Mouse (Mus musculus) heart, embryonic 13.5 days (tissue): Measurements from ENCODE around the gene Dnajc3. TPM values are rescaled to one million over a fixed set of nuclear protein-coding genes. Genes with fewer than 3 reads are reported as not detected.
A peak's percentile ranks its signal among the peaks of the same experiment; 100 is the strongest.

Source experiments
- ATAC-seq: fragments of 200-750 bp; cut with Nextera tagmentation; 2 replicates; pipeline ENCODE4 v1.8.0; 2017; ENCODE audit warnings: moderate TSS enrichment; ENCODE audit not compliant: insufficient number of reproducible peaks, low FRiP score, low TSS enrichment; ENCODE audit errors: extremely low read depth
- H3K27ac ChIP-seq: fragments of 300-500 bp; sonication (generic); replicated peaks from 2 replicates; pipeline ENCODE4 v1.5.1; 2015; ENCODE audit warnings: moderate library complexity, mild to moderate bottlenecking, inconsistent platforms
- H3K27me3 ChIP-seq: fragments of 300-500 bp; sonication (generic); replicated peaks from 2 replicates; pipeline ENCODE4 v1.6.1; 2015; ENCODE audit warnings: mild to moderate bottlenecking, inconsistent platforms
- H3K36me3 ChIP-seq: fragments of 300-500 bp; sonication (generic); 2 replicates; pipeline ENCODE4 v1.6.1; 2015; ENCODE audit warnings: mild to moderate bottlenecking, inconsistent platforms
- H3K4me1 ChIP-seq: fragments of 300-500 bp; sonication (generic); 2 replicates; pipeline ENCODE4 v1.6.1; 2015; ENCODE audit warnings: inconsistent platforms
- H3K4me2 ChIP-seq: fragments of 300-500 bp; sonication (generic); 2 replicates; pipeline ENCODE4 v1.6.1; 2015; ENCODE audit warnings: inconsistent platforms, mild to moderate bottlenecking, moderate library complexity
- H3K4me3 ChIP-seq: fragments of 300-500 bp; sonication (generic); 2 replicates; pipeline ENCODE4 v1.5.1; 2015; ENCODE audit warnings: moderate library complexity, mild to moderate bottlenecking, inconsistent platforms
- H3K9ac ChIP-seq: fragments of 300-500 bp; sonication (generic); 2 replicates; pipeline ENCODE4 v1.6.1; 2015; ENCODE audit warnings: inconsistent platforms, mild to moderate bottlenecking, moderate library complexity
- H3K9me3 ChIP-seq: fragments of 300-500 bp; sonication (generic); 2 replicates; pipeline ENCODE4 v1.6.1; 2016; ENCODE audit warnings: inconsistent platforms
- WGBS: fragments of 180-500 bp; shearing (Covaris S2); methylation state at CpG from one replicate; pipeline ENCODE4 v1.1.7; 2015; ENCODE audit warnings: mixed read lengths; 5-methylcytosine and 5-hydroxymethylcytosine counted together
- polyA plus RNA-seq: library from polyadenylated mRNA; unstranded; fragments of >200 nt; fragmentation: Nextera tagmentation; extraction: Ambion mirVana; gene quantifications from 2 replicates; pipeline ENCODE4 v1.2.1, GENCODE M21; 2015

The Dnajc3 gene
- polyA plus RNA-seq, 1 experiment from 2014 or later, result 23.1 TPM

- no peaks in the 10 kb centered on the region for H3K9me3 ChIP-seq
- WGBS, result 62% methylated on average over 2 of the region's 2 CpGs
Measured at GRCm38 (mm10) chr14:118930777-118931176, 7.0 kb upstream of the Dnajc3 start.

GRCm38 (mm10) chr14:118931181-118931580, 6.6 kb upstream of the Dnajc3 start:
- H3K4me3 ChIP-seq, result no peak overlapping the region

More at GRCm38 (mm10) chr14:118930777-118931176, 7.0 kb upstream of the Dnajc3 start:
- no peak overlapping the region for H3K4me2 ChIP-seq
- H3K36me3 ChIP-seq, result no peaks in the 10 kb centered on the region
- no peak for ATAC-seq
- no peak overlapping the region for H3K9ac ChIP-seq
- H3K27me3 ChIP-seq, result no peaks in the 10 kb centered on the region
- H3K27ac ChIP-seq, result no peak overlapping the region
- peaks cover 7% of the 10 kb centered on the region for H3K4me1 ChIP-seq
- H3K4me3 ChIP-seq, result no peak overlapping the region

GRCm38 (mm10) chr14:118932956-118933355, 4.8 kb upstream of the Dnajc3 start:
- H3K4me2 ChIP-seq, result no peak overlapping the region
- H3K9ac ChIP-seq, result no peak overlapping the region
- peaks cover 10% of the 10 kb centered on the region for H3K4me1 ChIP-seq
- H3K9me3 ChIP-seq, result no peaks in the 10 kb centered on the region
- H3K4me3 ChIP-seq, result no peak overlapping the region
- no peak for ATAC-seq
- H3K27ac ChIP-seq, result no peak overlapping the region
- H3K27me3 ChIP-seq, result no peaks in the 10 kb centered on the region
- no peaks in the 10 kb centered on the region for H3K36me3 ChIP-seq
- 64% methylated on average over 8 of the region's 8 CpGs for WGBS

More at GRCm38 (mm10) chr14:118931181-118931580, 6.6 kb upstream of the Dnajc3 start:
- no peak overlapping the region for H3K4me2 ChIP-seq
- no peaks in the 10 kb centered on the region for H3K9me3 ChIP-seq
- WGBS, result 95% methylated on average over 1 of the region's 2 CpGs
- no peak for ATAC-seq
- H3K27ac ChIP-seq, result no peak overlapping the region
- H3K4me1 ChIP-seq, result peaks cover 4% of the 10 kb centered on the region; the same call in 1 of the 2 replicates
- no peaks in the 10 kb centered on the region for H3K36me3 ChIP-seq
- no peak overlapping the region for H3K9ac ChIP-seq
- no peaks in the 10 kb centered on the region for H3K27me3 ChIP-seq

- Histone ChIP-seq H3K4me1 (peaks cover 18% of the 10 kb centered on the region), H3K9ac (no peak overlapping the region), H3K4me3 (no peak overlapping the region), H3K27ac (no peak overlapping the region), H3K4me2 (no peak overlapping the region), H3K36me3 (no peaks in the 10 kb centered on the region), H3K9me3 (no peaks in the 10 kb centered on the region), H3K27me3 (no peaks in the 10 kb centered on the region)
- 69% methylated on average over 9 of the region's 9 CpGs for WGBS
- ATAC-seq, result no peak
Measured at GRCm38 (mm10) chr14:118934686-118935085, 3.1 kb upstream of the Dnajc3 start.

- H3K27me3 ChIP-seq, result no peaks in the 10 kb centered on the region
- 60% methylated on average over 3 of the region's 3 CpGs for WGBS
- ATAC-seq, result no peak
Measured at GRCm38 (mm10) chr14:118936236-118936635, 1.5 kb upstream of the Dnajc3 start.

GRCm38 (mm10) chr14:118936952-118937351, 824 bp upstream of the Dnajc3 start:
- H3K4me1 ChIP-seq, result peaks cover 37% of the 10 kb centered on the region
- H3K4me3 ChIP-seq, result peak overlapping the region; percentile 100
- H3K9ac ChIP-seq, result peak overlapping the region; percentile 79
- no peaks in the 10 kb centered on the region for H3K27me3 ChIP-seq
- no peaks in the 10 kb centered on the region for H3K9me3 ChIP-seq
- H3K36me3 ChIP-seq, result no peaks in the 10 kb centered on the region
- H3K4me2 ChIP-seq, result peak overlapping the region; percentile 76
- H3K27ac ChIP-seq, result peak overlapping the region; percentile 76
- no peak for ATAC-seq
- 33% methylated on average over 4 of the region's 4 CpGs for WGBS

More at GRCm38 (mm10) chr14:118936236-118936635, 1.5 kb upstream of the Dnajc3 start:
- no peak overlapping the region for H3K27ac ChIP-seq
- H3K4me1 ChIP-seq, result peaks cover 33% of the 10 kb centered on the region
- no peak overlapping the region for H3K4me2 ChIP-seq
- no peaks in the 10 kb centered on the region for H3K9me3 ChIP-seq
- H3K4me3 ChIP-seq, result no peak overlapping the region
- no peaks in the 10 kb centered on the region for H3K36me3 ChIP-seq
- H3K9ac ChIP-seq, result no peak overlapping the region

GRCm38 (mm10) chr14:118938551-118938950, 775 bp downstream of the Dnajc3 start:
- Histone ChIP-seq H3K4me2 (peak overlapping the region; percentile 76), H3K9me3 (no peaks in the 10 kb centered on the region), H3K9ac (peak overlapping the region; percentile 99), H3K36me3 (no peaks in the 10 kb centered on the region), H3K27ac (peak overlapping the region; percentile 96), H3K4me1 (peaks cover 40% of the 10 kb centered on the region), H3K27me3 (no peaks in the 10 kb centered on the region), H3K4me3 (peak overlapping the region; percentile 100)
- ATAC-seq, result no peak
- under 1% methylated on average over 7 of the region's 7 CpGs for WGBS

GRCm38 (mm10) chr14:118940796-118941495, 3.2 kb downstream of the Dnajc3 start:
- no peak for ATAC-seq
- H3K27me3 ChIP-seq, result no peaks in the 10 kb centered on the region
- no peak overlapping the region for H3K27ac ChIP-seq
- no peaks in the 10 kb centered on the region for H3K36me3 ChIP-seq
- no peaks in the 10 kb centered on the region for H3K9me3 ChIP-seq
- 60% methylated on average over 4 of the region's 4 CpGs for WGBS
- no peak overlapping the region for H3K4me2 ChIP-seq
- peak overlapping the region; percentile 34; the same call in 1 of the 2 replicates for H3K9ac ChIP-seq
- H3K4me3 ChIP-seq, result no peak overlapping the region
- peaks cover 43% of the 10 kb centered on the region for H3K4me1 ChIP-seq

GRCm38 (mm10) chr14:118942076-118942475, 4.3 kb downstream of the Dnajc3 start:
- Histone ChIP-seq H3K4me2 (peak overlapping the region; percentile 16; the same call in 1 of the 2 replicates), H3K9me3 (no peaks in the 10 kb centered on the region), H3K36me3 (no peaks in the 10 kb centered on the region), H3K27me3 (no peaks in the 10 kb centered on the region), H3K9ac (peak overlapping the region; percentile 58), H3K27ac (peak overlapping the region; percentile 50), H3K4me1 (peaks cover 37% of the 10 kb centered on the region), H3K4me3 (no peak overlapping the region)
- WGBS, result 46% methylated on average over 12 of the region's 12 CpGs
- ATAC-seq, result no peak

GRCm38 (mm10) chr14:118944702-118945101, 6.9 kb downstream of the Dnajc3 start:
- Histone ChIP-seq H3K4me3 (no peak overlapping the region), H3K27me3 (no peaks in the 10 kb centered on the region), H3K4me2 (no peak overlapping the region), H3K27ac (no peak overlapping the region), H3K9ac (no peak overlapping the region), H3K4me1 (peaks cover 30% of the 10 kb centered on the region), H3K9me3 (no peaks in the 10 kb centered on the region), H3K36me3 (no peaks in the 10 kb centered on the region)
- WGBS, result 83% methylated on average over 2 of the region's 2 CpGs
- no peak for ATAC-seq

- 93% methylated on average over 1 of the region's 1 CpGs for WGBS
- H3K4me2 ChIP-seq, result no peak overlapping the region
- H3K27me3 ChIP-seq, result no peaks in the 10 kb centered on the region
- H3K4me1 ChIP-seq, result peaks cover 13% of the 10 kb centered on the region; the same call in 1 of the 2 replicates
- H3K9me3 ChIP-seq, result no peaks in the 10 kb centered on the region
- no peak overlapping the region for H3K4me3 ChIP-seq
- ATAC-seq, result no peak
- H3K9ac ChIP-seq, result no peak overlapping the region
- H3K27ac ChIP-seq, result no peak overlapping the region
- H3K36me3 ChIP-seq, result peaks cover 10% of the 10 kb centered on the region
Measured at GRCm38 (mm10) chr14:118948841-118949240, 11.1 kb downstream of the Dnajc3 start.
